Mouse (Mus musculus) inflammation-experienced regulatory T-cells (primary cell): ENCODE measurements around the gene Dusp27. TPM values are rescaled to one million over a fixed set of nuclear protein-coding genes. Genes with fewer than 3 reads are reported as not detected.

Experiments used
- polyA plus RNA-seq, 2 experiments: library from polyadenylated mRNA; unstranded; fragments of 100-300 nt; shearing (Covaris generic); gene quantifications; one replicate each; pipeline ENCODE4 v1.2.1; 2017

Gene Dusp27
- under 1 TPM in 1 of 2 experiments, not detected in 1; 0.95 TPM for polyA plus RNA-seq

GRCm38 (mm10) chr1:166127719-166128118 is at the start of gene Dusp27:
Gene Dusp27, minus strand, starts transcription at chr1:166127922.

GRCm38 (mm10) chr1:166130224-166130860 is 2.6 kb upstream of the Dusp27 start, which contains the start of gene Gpa33:
Gene Gpa33, plus strand, starts transcription at chr1:166130238.

Other genes starting within 250 kb of the Dusp27 start
- 10 to 100 TPM; 17.3 to 24.7 TPM for gene Pou2f1, start 125.2 kb downstream of the Dusp27 start, polyA plus RNA-seq
- gene Gpa33, start 2.3 kb upstream of the Dusp27 start, polyA plus RNA-seq: 1 to 10 TPM in 1 of 2 experiments, not detected in 1; 1.0 TPM
- gene Mael, start 110.8 kb upstream of the Dusp27 start, polyA plus RNA-seq: not detected
- gene Ildr2, start 126.2 kb upstream of the Dusp27 start, polyA plus RNA-seq: not detected